Comparison of ENCODE assay signal across 10 mouse cellular contexts in the genomic region with DNA sequence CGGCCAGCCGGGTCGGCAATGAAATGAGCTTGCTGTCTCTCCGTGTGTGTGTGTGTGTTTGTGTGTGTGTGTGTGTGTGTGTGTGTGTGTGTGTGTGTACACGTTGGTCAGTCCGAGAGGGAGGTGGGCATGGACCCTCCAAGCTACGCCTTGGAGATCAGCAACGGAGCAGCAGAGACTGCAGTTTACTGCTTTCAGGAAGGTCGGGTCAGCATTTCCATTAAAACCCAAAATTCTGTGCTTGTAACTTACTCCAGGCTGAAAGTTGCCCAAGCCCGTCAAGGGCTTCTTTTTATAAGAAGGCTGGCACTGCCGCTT.
A peak's percentile ranks its signal among the peaks of the same experiment; 100 is the strongest.
DNase-seq lines count a peak whose midpoint lies in the region; ATAC-seq and TF ChIP-seq lines count a peak whose summit lies in the region.
"Had no signal": no experiment of that assay in that cellular context is flagged by ENCODE, and none has a peak within 500 bp of the region (broad histone marks: within the 10 kb centered on the region; RNA-seq: fewer than 3 reads in every experiment).

No protein-coding gene starts in this region.

- intact Hi-C loops in heart, postnatal 10 days (cut with DNase I) = no loop called here

- peaks cover 45% of the 10 kb centered on the region for H3K27me3 ChIP-seq in forebrain, embryonic 13.5 days
- H3K27me3 ChIP-seq in limb, embryonic 14.5 days (ENCODE audit: control insufficient read depth, insufficient read depth, low read length) = peaks cover 63% of the 10 kb centered on the region

- TF ChIP-seq POLR2A in limb, embryonic 14.5 days (IDR thresholded peaks at IDR 0.05; ENCODE audit: borderline replicate concordance, extremely low read depth, insufficient read depth, insufficient read length) = no peak

- peak; percentile 55 for DNase-seq in heart, adult 11 months
- DNase-seq in heart, postnatal 10 days = no peak
- peak; percentile 18 for DNase-seq in ZHBTc4 (ENCODE audit: low read depth, low spot score)
- DNase-seq in limb, embryonic 14.5 days (ENCODE audit: low spot score) = no peak
- DNase-seq in thymus, postnatal 14 days = no peak
- DNase-seq in spleen, postnatal 36 days (ENCODE audit: low spot score in 2 of 2) = no peak
- no peak for DNase-seq in urinary bladder, postnatal 25 days (ENCODE audit: low spot score)
- DNase-seq: lung, postnatal 4 days; thymus, postnatal 4 days had no signal

- no peaks in the 10 kb centered on the region for H3K36me3 ChIP-seq in forebrain, embryonic 13.5 days (ENCODE audit: poor library complexity, severe bottlenecking)
- no peaks in the 10 kb centered on the region for H3K36me3 ChIP-seq in limb, embryonic 14.5 days (ENCODE audit: control insufficient read depth, insufficient read depth, low read length)

- peak overlapping the region; percentile 69 for H3K4me3 ChIP-seq in forebrain, embryonic 13.5 days
- H3K4me3 ChIP-seq in limb, embryonic 14.5 days (replicated peaks; ENCODE audit: low read length) = peak overlapping the region; percentile 54

- no peaks in the 10 kb centered on the region for H3K9me3 ChIP-seq in forebrain, embryonic 13.5 days (replicated peaks)
- no peaks in the 10 kb centered on the region for H3K9me3 ChIP-seq in limb, embryonic 14.5 days (ENCODE audit: control insufficient read depth, low read length)

- no peak overlapping the region for H3K27ac ChIP-seq in forebrain, embryonic 13.5 days
- H3K27ac ChIP-seq in limb, embryonic 14.5 days (replicated peaks; ENCODE audit: low read depth, low read length) = no peak overlapping the region

- H3K9ac ChIP-seq in forebrain, embryonic 13.5 days = peak overlapping the region; percentile 78
- no peak overlapping the region for H3K9ac ChIP-seq in limb, embryonic 14.5 days (ENCODE audit: low read depth, low read length, severe bottlenecking)

- peak overlapping the region; percentile 85 for H3K4me2 ChIP-seq in forebrain, embryonic 13.5 days
- H3K4me2 ChIP-seq in limb, embryonic 14.5 days (replicated peaks; ENCODE audit: low read depth, low read length, severe bottlenecking) = peak overlapping the region; percentile 95; the same call in 1 of the 2 replicates

- under 1% methylated on average over 11 of the region's 11 CpGs for WGBS in forebrain, embryonic 13.5 days
- 1% methylated on average over 11 of the region's 11 CpGs for WGBS in limb, embryonic 14.5 days

- no peak for ATAC-seq in forebrain, embryonic 13.5 days
- no peak for ATAC-seq in limb, embryonic 14.5 days (ENCODE audit: low FRiP score, low read depth)

- peaks cover 15% of the 10 kb centered on the region for H3K4me1 ChIP-seq in forebrain, embryonic 13.5 days
- H3K4me1 ChIP-seq in limb, embryonic 14.5 days (ENCODE audit: control insufficient read depth, insufficient read depth, low read length) = 0 out of 2 replicates have a peak, but pooled peaks cover 3% of the 10 kb centered on the region

Comparison
In these comparisons a context has a peak if more than half of its experiments do, and no peak if none do; other contexts are left out.
1. DNase-seq: peak in heart, adult 11 months (single experiment) and ZHBTc4 (single experiment); none in heart, postnatal 10 days (0 of 2), limb, embryonic 14.5 days (single experiment), thymus, postnatal 14 days (single experiment), spleen, postnatal 36 days (0 of 2) and urinary bladder, postnatal 25 days (single experiment).